Mouse (Mus musculus): Measurements from ENCODE around the gene Spesp1. TPM values are rescaled to one million over a fixed set of nuclear protein-coding genes. Genes with fewer than 3 reads are reported as not detected.

The Spesp1 gene
- total RNA-seq (2014; rRNA removed) (0.19 TPM in 1 of 2 replicates, not detected in the other), polyA plus RNA-seq (2015; fragmentation: Nextera tagmentation; extraction: Ambion mirVana) (not detected in 2 replicates)

DNA sequence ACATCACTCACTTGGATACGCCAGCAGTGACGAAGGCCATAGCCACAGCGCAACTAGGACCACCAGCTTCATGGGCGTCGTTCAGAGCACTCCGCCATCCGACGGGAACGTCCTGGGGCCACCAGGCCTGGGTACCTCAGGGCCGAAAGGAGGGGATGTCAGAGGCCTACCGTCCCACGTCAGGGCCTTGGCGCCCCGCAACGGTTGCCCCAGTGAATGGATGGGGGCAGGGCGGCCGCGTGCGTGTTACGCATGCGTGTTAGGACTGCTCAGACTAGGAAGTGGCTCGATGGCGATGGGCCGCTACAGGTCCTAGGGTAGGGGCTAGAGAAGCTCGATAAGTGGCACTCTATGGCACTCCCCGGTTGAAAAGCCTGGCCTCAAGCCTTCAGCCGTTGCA is at the start of gene Spesp1:
TSS of gene Spesp1 (minus strand) at position 218 of the 400 bp plus-strand sequence.
- Histone ChIP-seq H3K27me3 (ENCODE audit: insufficient read depth, low read length) (no peaks in the 10 kb centered on the region), H3K4me2 (ENCODE audit: low read depth) (no peak within 1 kb of the TSS), H3K27ac (ENCODE audit: low read depth, low read length) (no peak within 1 kb of the TSS), H3K4me1 (ENCODE audit: insufficient read depth) (no peaks in the 10 kb centered on the region), H3K9me3 (ENCODE audit: low read length) (no peaks in the 10 kb centered on the region), H3K36me3 (ENCODE audit: insufficient read depth) (no peaks in the 10 kb centered on the region), H3K9ac (no peak within 1 kb of the TSS), H3K4me3 (ENCODE audit: low read depth, low read length) (no peak within 1 kb of the TSS)
- TF ChIP-seq CTCF (IDR thresholded peaks at IDR 0.05; ENCODE audit: low read depth), result no peak
- no peak for DNase-seq
- no peak for ATAC-seq
- 85% methylated on average over 27 of the region's 27 CpGs for WGBS

DNA sequence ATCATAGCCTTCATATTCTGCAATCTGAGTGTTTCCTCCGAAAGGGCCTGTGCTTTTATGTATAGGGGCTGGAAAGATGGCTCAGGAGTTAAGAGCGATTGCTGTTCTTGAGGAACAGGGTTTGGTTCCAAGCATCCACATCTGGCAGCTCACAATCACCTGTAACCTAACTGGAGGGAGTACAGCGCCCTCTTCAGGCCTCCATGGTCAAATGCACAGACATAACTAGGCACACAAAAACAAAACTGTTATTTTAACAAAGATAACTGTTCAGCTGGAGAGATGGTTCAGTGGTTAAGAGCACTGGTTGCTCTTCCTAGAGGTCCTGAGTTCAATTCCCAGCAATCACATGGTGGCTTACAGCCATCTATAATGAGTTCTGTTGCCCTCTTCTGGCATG is 44.0 kb upstream of the Spesp1 start:
- no peak for ATAC-seq
- WGBS, result 73% methylated on average over 3 of the region's 3 CpGs
- peak; percentile 6; the same call in 1 of the 2 replicates for TF ChIP-seq CTCF (IDR thresholded peaks at IDR 0.05; ENCODE audit: low read depth)

DNA sequence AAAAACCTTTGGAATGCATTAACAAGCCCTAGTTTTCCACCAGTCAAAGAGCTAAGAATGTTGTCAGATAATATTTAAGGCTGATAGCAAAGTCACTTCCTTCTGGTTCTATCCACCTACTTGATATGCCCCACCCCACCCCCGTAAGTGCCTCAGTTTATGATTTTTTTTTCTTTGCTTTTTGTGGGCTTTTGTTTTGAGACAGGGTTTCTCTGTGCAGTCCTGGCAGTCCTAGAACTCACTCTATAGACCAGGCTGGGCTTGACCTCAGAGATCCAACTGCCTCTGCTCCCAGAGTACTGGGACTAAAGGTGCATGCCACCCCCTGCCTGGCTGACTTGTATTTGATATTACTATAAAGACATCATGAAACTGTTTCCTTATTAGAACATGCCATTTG is 41.8 kb upstream of the Spesp1 start:
- DNase-seq (no peak), ATAC-seq (no peak)
- no peak overlapping the region for H3K9ac ChIP-seq
- 78% methylated on average over 1 of the region's 1 CpGs for WGBS
- no peaks in the 10 kb centered on the region for H3K36me3 ChIP-seq (ENCODE audit: insufficient read depth)
- H3K9me3 ChIP-seq (ENCODE audit: low read length), result no peaks in the 10 kb centered on the region
- no peaks in the 10 kb centered on the region for H3K4me1 ChIP-seq (ENCODE audit: insufficient read depth)
- H3K27ac ChIP-seq (ENCODE audit: low read depth, low read length), result no peak overlapping the region
- H3K4me3 ChIP-seq (ENCODE audit: low read depth, low read length), result no peak overlapping the region
- TF ChIP-seq CTCF (IDR thresholded peaks at IDR 0.05; ENCODE audit: low read depth), result no peak
- no peaks in the 10 kb centered on the region for H3K27me3 ChIP-seq (ENCODE audit: insufficient read depth, low read length)
- no peak overlapping the region for H3K4me2 ChIP-seq (ENCODE audit: low read depth)

More for the DNA sequence above, 44.0 kb upstream of the Spesp1 start:
- no peak overlapping the region for H3K4me2 ChIP-seq (ENCODE audit: low read depth)
- H3K9me3 ChIP-seq (ENCODE audit: low read length), result no peaks in the 10 kb centered on the region
- H3K27ac ChIP-seq (ENCODE audit: low read depth, low read length), result no peak overlapping the region
- no peaks in the 10 kb centered on the region for H3K27me3 ChIP-seq (ENCODE audit: insufficient read depth, low read length)
- no peak overlapping the region for H3K9ac ChIP-seq
- no peak for DNase-seq
- H3K4me1 ChIP-seq (ENCODE audit: insufficient read depth), result no peaks in the 10 kb centered on the region
- no peaks in the 10 kb centered on the region for H3K36me3 ChIP-seq (ENCODE audit: insufficient read depth)
- no peak overlapping the region for H3K4me3 ChIP-seq (ENCODE audit: low read depth, low read length)

DNA sequence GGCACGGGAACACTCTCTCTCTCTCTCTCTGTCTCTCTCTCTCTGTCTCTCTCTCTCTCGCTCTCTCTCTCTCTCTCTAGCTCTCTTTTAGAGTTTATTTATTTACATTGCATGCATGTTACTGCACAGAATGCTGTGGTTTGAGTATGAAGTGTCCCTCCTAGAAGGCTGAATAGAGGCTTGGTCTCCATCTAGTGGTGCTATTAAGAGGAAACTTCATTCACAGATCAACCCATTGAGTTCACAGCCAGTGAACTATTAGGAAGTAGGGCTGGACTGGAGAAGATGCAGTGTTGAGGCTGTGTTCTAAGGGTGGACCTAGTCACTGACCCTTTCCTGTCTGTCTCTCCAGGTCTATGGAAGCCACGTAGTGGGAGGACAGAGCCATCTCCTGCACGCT is 36.7 kb upstream of the Spesp1 start:
- no peak overlapping the region for H3K4me3 ChIP-seq (ENCODE audit: low read depth, low read length)
- no peaks in the 10 kb centered on the region for H3K36me3 ChIP-seq (ENCODE audit: insufficient read depth)
- ATAC-seq (no peak), DNase-seq (no peak)
- peak; percentile 36 for TF ChIP-seq CTCF (IDR thresholded peaks at IDR 0.05; ENCODE audit: low read depth)
- no peaks in the 10 kb centered on the region for H3K4me1 ChIP-seq (ENCODE audit: insufficient read depth)
- no peaks in the 10 kb centered on the region for H3K9me3 ChIP-seq (ENCODE audit: low read length)
- H3K4me2 ChIP-seq (ENCODE audit: low read depth), result no peak overlapping the region
- WGBS, result 83% methylated on average over 4 of the region's 4 CpGs
- no peak overlapping the region for H3K27ac ChIP-seq (ENCODE audit: low read depth, low read length)
- no peaks in the 10 kb centered on the region for H3K27me3 ChIP-seq (ENCODE audit: insufficient read depth, low read length)
- H3K9ac ChIP-seq, result no peak overlapping the region

DNA sequence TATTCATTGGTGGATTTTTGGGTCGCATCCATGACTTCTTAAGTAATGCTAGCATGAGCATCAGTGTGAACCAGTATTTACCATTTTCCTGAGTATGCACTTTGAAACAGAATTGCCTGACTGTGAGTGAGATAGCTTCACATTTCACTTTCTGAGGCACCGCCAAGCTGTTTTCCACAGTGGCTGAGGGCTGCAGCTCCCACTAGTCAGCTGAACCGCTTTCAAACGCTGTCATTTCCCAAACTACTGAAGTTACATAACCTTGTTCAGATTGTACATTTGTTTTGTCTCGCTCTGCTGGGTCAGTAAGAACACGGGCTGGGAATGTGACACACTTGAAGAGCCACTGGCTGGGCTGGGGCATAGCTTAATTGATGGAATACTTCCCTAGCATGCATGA is 33.5 kb upstream of the Spesp1 start:
- Histone ChIP-seq H3K4me3 (ENCODE audit: low read depth, low read length) (no peak overlapping the region), H3K4me1 (ENCODE audit: insufficient read depth) (no peaks in the 10 kb centered on the region), H3K9me3 (ENCODE audit: low read length) (no peaks in the 10 kb centered on the region), H3K27ac (ENCODE audit: low read depth, low read length) (no peak overlapping the region), H3K36me3 (ENCODE audit: insufficient read depth) (no peaks in the 10 kb centered on the region), H3K27me3 (ENCODE audit: insufficient read depth, low read length) (no peaks in the 10 kb centered on the region), H3K9ac (no peak overlapping the region), H3K4me2 (ENCODE audit: low read depth) (no peak overlapping the region)
- DNase-seq, result no peak
- ATAC-seq, result no peak
- 86% methylated on average over 6 of the region's 6 CpGs for WGBS
- TF ChIP-seq CTCF (IDR thresholded peaks at IDR 0.05; ENCODE audit: low read depth), result no peak

DNA sequence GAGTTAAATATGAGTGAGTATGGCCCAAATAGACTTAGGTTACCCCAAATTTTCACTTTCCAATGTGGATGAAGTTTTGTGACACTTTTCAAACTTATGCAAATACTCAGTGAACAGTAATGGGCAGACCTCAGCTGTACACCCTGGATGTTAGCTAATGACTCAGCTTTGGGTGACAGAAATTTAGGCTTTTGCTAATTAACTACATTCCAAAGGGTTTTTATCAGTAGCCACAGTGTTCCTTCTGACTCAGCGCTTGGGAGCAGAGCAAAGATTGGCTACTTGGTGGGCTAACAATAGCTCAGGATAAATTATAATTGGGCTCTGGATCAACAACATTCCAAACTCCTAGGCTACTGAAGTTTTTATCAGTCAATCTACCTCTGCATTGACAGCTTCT is 14.9 kb upstream of the Spesp1 start:
- DNase-seq (no peak), ATAC-seq (no peak)
- Histone ChIP-seq H3K9me3 (ENCODE audit: low read length) (no peaks in the 10 kb centered on the region), H3K9ac (no peak overlapping the region), H3K27ac (ENCODE audit: low read depth, low read length) (no peak overlapping the region), H3K27me3 (ENCODE audit: insufficient read depth, low read length) (no peaks in the 10 kb centered on the region), H3K4me2 (ENCODE audit: low read depth) (no peak overlapping the region), H3K4me3 (ENCODE audit: low read depth, low read length) (no peak overlapping the region), H3K36me3 (ENCODE audit: insufficient read depth) (no peaks in the 10 kb centered on the region), H3K4me1 (ENCODE audit: insufficient read depth) (no peaks in the 10 kb centered on the region)
- WGBS, result 12% methylated on average over 1 of the region's 1 CpGs
- TF ChIP-seq CTCF (IDR thresholded peaks at IDR 0.05; ENCODE audit: low read depth), result no peak

DNA sequence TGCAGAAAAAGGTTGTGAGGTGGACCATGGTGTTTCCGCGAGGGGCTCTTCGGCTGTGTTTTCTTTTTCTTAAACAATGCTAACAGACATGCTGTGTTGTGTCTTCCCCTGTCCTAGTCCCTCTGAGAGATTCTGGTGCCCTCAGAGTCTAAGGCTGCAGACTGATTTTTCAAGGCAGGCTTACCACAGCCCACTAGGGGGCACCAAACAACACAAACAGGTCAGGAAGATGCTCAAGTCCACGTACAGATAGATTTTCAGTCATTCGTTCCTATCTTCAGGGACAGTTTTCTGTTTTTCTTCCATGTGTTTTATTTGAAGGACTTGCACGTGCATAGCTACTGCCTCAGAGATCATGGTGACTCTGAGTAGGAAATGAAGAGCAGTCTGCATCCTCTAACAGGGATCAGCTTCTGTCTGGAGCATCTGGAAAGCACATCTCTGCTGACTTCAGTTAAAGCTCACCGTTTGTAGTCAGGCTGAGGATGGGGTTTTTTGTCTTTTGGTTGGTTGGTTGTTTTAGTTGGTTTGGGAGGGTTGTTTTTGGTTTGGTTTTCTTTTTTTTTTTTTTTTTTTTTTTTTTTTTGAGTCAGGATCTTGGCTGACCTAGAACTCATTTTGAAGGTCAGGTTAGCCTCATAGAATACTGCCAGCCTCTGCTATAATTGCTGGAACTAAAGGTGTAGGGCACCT is 13.1 kb upstream of the Spesp1 start:
- H3K27me3 ChIP-seq (ENCODE audit: insufficient read depth, low read length), result no peaks in the 10 kb centered on the region
- no peak overlapping the region for H3K4me3 ChIP-seq (ENCODE audit: low read depth, low read length)
- no peaks in the 10 kb centered on the region for H3K9me3 ChIP-seq (ENCODE audit: low read length)
- H3K9ac ChIP-seq, result no peak overlapping the region
- no peaks in the 10 kb centered on the region for H3K4me1 ChIP-seq (ENCODE audit: insufficient read depth)
- no peak overlapping the region for H3K4me2 ChIP-seq (ENCODE audit: low read depth)
- 28% methylated on average over 7 of the region's 7 CpGs for WGBS
- H3K27ac ChIP-seq (ENCODE audit: low read depth, low read length), result no peak overlapping the region; the same call in 1 of the 2 replicates
- ATAC-seq (0 out of 2 replicates have a peak, but pooled peaks have one; percentile 34), DNase-seq (peak; percentile 91)
- H3K36me3 ChIP-seq (ENCODE audit: insufficient read depth), result no peaks in the 10 kb centered on the region
- TF ChIP-seq CTCF (IDR thresholded peaks at IDR 0.05; ENCODE audit: low read depth), result peak; percentile 95

Data from forebrain, postnatal 0 days (tissue).